Mouse (Mus musculus) lung, postnatal 36 days (tissue): ENCODE results near the gene Gm5089.

Experiments used
- DNase-seq: peaks from one replicate; pipeline ENCODE4 v3.0.0; 2022; ENCODE audit warnings: mixed read lengths

Gene Gm5089

DNA sequence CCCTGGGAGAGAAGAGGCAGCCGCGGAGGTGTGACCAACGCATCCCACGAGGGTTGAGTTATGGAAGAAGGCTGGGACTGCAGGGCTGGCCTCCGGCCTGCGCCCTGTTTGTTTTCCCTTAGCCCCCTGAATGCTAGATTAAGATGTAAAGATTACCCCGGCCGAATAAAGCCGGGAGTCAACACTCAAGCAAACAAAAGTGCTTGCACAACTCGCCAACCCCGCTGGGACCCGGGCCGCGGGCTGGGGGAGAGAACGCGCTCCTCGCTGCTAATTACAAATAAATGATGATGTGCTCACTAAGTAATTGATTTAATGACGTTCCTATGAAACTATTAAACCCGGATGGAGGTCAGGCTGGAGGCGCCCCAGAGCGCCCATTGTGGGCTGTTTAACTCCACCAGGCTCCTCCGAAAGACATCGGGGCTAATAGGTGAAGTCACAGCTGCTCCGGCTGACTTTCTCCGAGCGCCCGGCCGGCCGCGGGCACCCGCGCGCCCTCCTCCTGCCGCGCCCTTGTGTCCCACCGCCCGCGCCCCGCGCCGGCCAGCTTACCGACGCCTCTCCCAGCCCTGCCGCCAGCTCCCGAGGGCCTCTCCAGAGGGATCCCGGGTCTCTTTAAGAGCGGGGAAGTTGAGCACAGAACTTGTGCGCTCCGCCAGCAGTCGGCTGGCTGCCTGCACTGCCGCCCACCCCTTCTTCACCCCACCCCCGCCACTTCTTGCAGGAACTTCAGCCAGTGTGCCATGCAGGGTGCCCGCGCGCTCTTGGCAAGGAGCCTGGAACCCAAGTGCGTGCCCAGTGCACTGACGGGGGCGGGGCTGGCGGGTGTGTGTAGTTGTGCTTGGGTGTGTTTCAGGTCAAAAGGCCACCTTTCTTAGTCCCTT is at the start of gene Gm5089:
Gene Gm5089, minus strand, starts transcription at position 620 of the 887 bp plus-strand sequence.
- peak; percentile 63 for DNase-seq

DNA sequence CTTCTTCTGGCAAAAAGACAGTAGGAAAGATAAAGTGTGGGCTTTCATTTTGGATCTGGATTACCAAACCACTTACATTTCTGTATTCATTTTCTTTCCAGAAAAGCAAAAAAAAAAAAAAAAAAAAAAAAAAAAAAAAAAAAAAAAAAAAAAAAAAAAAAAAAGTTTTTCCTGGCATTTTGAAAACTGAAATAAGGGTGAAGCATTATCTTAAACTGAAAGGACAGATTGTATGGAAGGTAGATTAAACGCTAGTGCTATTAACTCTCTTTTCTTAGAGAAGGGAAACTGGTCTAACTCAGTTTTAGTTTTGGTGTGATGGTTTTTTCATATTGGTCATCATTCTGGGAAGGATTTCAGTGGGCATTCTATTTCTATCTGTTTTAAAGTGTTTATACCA is 41.1 kb upstream of the Gm5089 start:
- no peak for DNase-seq

GRCm38 (mm10) chr14:122491521-122491920 is 40.6 kb upstream of the Gm5089 start:
- no peak for DNase-seq

GRCm38 (mm10) chr14:122490441-122491328 is 39.8 kb upstream of the Gm5089 start, which contains the start of gene Gm10837:
Gm10837 (plus strand) TSS chr14:122490586.
- no peak for DNase-seq

DNA sequence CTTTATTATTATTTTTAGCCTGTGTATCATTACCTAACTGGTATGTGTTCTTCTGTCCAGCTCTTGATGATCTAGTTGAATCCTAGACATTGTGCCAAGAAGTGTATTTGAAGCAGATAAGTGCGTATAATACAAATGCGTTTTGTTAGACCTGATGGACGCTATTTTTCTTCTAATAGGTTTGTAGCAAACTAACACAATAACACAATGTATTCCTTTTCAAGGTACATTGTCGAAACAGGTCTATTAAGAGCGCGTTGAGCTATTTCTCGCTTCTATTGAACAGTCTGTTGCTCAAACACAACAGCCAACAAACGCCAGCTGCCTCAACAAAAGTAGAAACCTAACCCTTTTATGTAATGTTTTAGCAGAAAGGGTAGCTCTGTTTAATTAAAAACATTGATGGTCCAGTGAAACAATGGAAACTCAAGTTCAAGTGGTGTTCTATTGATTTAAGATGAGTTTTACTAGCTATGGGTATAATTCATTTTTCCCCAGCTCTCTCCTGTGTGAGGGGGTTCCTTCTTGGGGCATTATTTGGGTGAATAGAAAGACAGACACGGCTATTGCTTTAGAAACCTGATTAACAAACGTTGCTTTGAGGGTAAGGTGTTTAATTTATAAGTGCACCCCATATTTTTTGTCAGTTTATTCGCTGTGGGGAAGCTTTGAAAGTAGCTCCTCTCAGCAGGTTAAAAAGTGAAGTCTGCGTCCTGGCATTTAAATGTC is 38.9 kb upstream of the Gm5089 start:
- DNase-seq = no peak

- no peak for DNase-seq
Measured at GRCm38 (mm10) chr14:122489041-122489440, 38.1 kb upstream of the Gm5089 start.

DNA sequence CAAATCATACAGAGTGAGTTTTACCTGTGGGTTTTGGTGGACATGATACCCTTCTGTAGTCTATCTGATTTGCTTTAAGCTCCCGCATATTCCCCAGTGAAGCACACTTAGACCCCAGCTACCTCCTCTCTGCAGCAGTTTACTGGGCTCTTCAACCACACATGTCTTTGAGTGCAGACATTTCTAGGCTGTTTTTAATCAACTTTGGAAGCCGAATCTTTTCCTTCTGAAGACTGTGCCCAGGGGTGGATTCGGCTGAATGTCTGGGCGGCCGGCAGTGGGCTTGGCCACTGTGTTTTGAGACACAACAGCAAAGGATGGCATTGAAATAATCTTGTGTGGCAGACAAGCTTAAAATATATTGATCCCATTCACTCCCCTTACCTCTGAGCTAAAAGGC is 36.5 kb upstream of the Gm5089 start:
- no peak for DNase-seq

- DNase-seq = no peak
Measured at GRCm38 (mm10) chr14:122486611-122487010, 35.7 kb upstream of the Gm5089 start.

DNA sequence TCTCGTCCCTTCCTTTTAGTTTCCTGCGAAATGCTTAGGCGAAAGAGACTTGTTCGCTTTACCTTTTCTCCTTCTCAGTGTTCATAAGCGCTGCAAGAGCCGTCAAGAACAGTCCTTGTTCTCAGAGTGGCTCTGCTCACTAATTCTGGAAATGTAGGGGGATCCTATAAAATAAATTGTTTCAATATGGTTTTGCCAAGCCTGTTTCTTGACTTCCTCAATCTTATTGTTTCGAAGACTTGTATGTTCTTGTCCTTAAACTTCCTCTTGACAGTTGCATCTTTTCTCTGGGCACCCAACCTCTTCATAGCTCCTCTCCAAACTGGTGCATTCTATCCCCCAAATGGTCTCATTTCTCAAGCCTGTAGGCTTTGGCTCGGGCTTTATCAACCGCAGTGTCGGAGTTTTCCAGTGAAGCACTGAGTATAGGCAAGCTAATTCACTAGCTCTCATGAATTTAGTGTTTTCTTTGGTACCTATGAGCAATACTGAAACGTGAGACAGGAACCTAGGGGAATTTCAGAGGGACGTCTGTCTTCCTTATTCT is 34.8 kb upstream of the Gm5089 start:
- DNase-seq = no peak

DNA sequence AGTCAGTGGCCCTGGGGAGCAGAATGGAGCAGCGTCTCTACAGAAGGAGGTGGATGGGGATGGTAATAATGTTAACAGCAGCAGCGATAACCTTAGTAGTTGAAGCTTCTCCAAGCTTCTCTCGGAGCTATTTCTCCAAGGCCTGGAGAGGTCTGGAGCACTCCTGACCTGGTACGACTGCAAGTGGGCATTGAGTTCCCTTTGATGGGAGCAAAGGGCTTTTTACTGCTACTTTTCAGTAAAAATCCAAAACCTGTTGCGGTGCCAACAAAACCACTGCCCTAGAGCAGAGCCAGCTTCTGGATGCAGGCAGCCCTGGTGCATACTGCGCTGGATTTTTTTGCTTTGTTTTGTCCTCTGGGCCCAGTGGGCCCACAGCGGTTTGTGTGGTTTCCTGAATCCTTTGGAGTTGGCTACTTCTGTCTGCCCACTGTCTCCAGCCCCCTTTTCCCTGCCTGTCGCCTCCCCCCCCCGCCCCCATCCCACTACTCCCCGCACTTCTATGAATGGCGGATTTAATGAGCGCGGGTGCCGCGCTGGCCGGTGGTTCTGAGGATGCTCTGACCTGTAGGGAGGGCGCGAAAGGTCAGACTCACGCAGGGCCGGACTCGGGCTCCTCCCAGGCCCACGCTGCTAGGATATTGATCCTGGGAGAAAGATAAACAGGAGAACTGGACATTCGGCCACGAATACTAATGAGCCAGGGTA is 34.1 kb upstream of the Gm5089 start:
- DNase-seq = no peak

- no peak for DNase-seq
Measured at GRCm38 (mm10) chr14:122484458-122484843, 33.5 kb upstream of the Gm5089 start.

DNA sequence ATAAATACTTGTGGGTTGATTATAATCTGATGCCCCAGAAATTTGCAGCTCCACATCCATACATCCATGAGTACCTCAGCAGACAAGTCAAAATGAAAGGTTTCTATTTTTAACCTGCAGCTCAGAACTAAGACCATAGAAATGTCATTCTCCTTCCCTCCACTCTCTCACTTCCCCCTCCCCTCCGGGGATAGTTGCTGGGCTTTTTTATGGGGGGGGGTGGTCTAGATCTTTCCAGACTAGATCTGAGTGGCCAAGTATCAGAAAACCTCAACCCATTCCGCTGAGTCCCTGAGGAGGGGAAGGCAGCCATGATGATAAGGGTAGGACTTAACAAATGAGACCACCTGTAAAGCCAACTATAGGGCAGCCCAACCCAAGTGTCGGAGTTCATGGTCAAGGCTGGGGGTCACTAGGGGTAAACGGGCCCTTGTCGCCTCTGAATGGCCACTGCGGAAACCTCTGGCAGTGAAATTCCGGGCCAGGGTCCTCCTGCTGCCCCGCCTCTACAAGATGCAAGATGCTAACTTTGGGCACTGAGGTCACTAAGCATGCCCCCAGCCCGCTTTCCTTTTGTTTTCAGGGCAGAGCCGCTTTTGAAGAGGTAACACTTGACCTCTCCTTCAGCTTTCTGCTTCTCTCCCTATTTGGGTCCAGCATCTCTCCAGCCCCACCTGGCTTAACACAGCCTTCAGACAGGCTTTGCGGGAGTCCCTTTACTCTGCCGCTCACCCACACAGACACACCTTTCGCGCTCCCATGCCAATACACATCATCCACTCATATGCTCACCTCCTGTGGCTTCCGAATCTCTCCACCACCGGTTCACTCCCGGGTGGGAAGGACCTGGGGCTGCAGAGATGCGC is 32.9 kb upstream of the Gm5089 start:
- no peak for DNase-seq

- DNase-seq = no peak
Measured at GRCm38 (mm10) chr14:122483024-122483385, 32.1 kb upstream of the Gm5089 start.

GRCm38 (mm10) chr14:122482081-122483023 is 31.4 kb upstream of the Gm5089 start:
- DNase-seq = no peak

GRCm38 (mm10) chr14:122481181-122481580 is 30.3 kb upstream of the Gm5089 start:
- no peak for DNase-seq

DNA sequence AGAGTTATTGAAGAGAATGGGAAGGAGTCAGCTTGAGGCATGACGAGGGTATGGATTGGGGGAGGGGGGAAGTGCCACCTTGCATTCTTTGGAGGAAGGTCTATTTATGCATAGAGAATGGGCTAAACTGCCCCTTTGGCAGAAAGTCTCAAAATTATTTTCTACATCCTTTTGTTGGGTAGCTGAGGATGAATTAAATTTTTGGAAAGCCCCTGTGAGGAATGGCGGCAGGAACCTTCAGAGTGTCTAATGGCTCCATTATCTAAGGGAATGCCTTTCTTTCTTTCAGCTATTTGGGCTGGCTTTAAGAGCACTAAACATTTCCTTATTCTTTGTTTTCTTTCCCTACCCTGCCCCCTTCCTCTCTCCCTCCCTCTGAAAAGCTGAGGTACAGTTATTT is 29.4 kb upstream of the Gm5089 start:
- DNase-seq = no peak

GRCm38 (mm10) chr14:122479461-122480109 is 28.7 kb upstream of the Gm5089 start:
- no peak for DNase-seq

DNA sequence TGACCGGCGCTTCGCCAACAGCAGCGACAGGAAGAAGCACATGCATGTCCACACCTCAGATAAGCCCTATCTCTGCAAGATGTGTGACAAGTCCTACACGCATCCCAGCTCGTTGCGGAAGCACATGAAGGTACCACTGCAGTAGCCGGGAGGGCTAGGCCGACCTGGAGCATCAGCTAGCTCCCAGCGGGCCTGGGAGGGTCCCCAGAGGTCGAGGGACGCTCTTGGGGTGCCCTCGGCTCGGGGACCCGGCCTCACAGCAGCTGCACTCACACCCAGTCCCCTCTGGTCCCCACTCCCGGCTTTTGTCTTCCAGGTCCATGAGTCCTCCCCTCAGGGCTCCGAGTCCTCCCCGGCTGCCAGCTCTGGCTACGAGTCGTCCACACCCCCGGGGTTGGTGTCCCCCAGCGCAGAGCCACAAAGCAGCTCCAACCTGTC is 27.7 kb upstream of the Gm5089 start:
- no peak for DNase-seq

DNA sequence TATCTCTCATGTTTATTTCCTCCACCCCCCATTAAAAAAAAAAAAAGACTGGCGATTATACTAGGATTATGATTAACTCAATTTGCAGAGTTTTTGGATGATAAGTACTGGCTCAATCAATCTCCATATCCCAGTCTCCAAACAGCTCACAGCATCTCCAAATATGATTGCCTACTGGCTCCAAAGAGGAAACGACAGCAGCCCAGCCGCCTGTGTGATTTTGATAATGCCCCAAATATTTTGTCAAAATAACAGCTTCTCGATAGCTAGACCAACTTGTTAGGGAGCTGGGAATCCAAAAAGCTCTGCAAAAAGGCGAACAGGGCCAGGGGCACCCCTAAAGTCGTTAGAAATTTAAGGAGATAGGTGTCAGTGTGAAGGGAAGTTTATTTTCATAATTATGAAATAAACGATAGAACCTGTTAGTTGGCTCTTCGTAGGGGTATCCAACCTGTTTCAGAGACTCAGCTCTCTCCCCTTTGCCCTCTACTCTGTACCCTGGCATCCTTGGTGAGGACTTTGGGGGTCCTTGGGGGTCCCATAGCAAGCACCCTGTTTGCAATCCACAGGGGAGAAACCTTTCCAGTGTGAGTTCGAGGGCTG is 27.2 kb upstream of the Gm5089 start:
- DNase-seq = no peak
